Mouse (Mus musculus) ES-Bruce4 (cell line): ENCODE data around the gene Pcbp2. TPM values are rescaled to one million over a fixed set of nuclear protein-coding genes. Genes with fewer than 3 reads are reported as not detected.

Experiments
- H3K27ac ChIP-seq: 2 replicates; pipeline ENCODE4 v1.5.1; 2012; ENCODE audit warnings: low read length, inconsistent platforms; ENCODE audit not compliant: insufficient read depth
- H3K27me3 ChIP-seq: 2 replicates; pipeline ENCODE4 v1.6.1; 2012; ENCODE audit warnings: mild to moderate bottlenecking, low read length, inconsistent platforms; ENCODE audit not compliant: control insufficient read depth, poor library complexity, insufficient read depth, severe bottlenecking
- H3K36me3 ChIP-seq: 2 replicates; pipeline ENCODE4 v1.6.1; 2012; ENCODE audit warnings: inconsistent platforms, mild to moderate bottlenecking, low read length, moderate library complexity; ENCODE audit not compliant: control insufficient read depth, poor library complexity, insufficient read depth, severe bottlenecking
- H3K4me1 ChIP-seq: one replicate; pipeline ENCODE4 v1.8.1; 2011; ENCODE audit warnings: low read length; ENCODE audit not compliant: control insufficient read depth, insufficient read depth
- H3K4me3 ChIP-seq: 2 replicates; pipeline ENCODE4 v1.5.1; 2011; ENCODE audit warnings: low read depth, mild to moderate bottlenecking, low read length
- H3K9ac ChIP-seq: 2 replicates; pipeline ENCODE4 v1.6.1; 2012; ENCODE audit warnings: low read depth, mild to moderate bottlenecking, inconsistent platforms; ENCODE audit not compliant: poor library complexity, severe bottlenecking
- H3K9me3 ChIP-seq: replicated peaks from 2 replicates; pipeline ENCODE4 v1.6.1; 2012; ENCODE audit warnings: mild to moderate bottlenecking, low read length, inconsistent platforms; ENCODE audit not compliant: control insufficient read depth, poor library complexity, insufficient read depth, severe bottlenecking
- CTCF ChIP-seq: IDR thresholded peaks from one replicate; pipeline ENCODE4 v1.8.1; 2011; ENCODE audit warnings: low read depth, low read length
- EP300 ChIP-seq: IDR thresholded peaks from 2 replicates; pipeline ENCODE4 v1.6.1; 2011; ENCODE audit warnings: low read depth, low read length; ENCODE audit not compliant: insufficient read depth
- POLR2A ChIP-seq: IDR thresholded peaks from one replicate; pipeline ENCODE4 v1.8.1; 2011; ENCODE audit warnings: low read length; ENCODE audit not compliant: insufficient read depth
- polyA plus RNA-seq: library from polyadenylated mRNA; stranded (reverse); fragments of >200 nt; gene quantifications from 2 replicates; pipeline ENCODE4 v1.2.4, GENCODE M21; 2011; ENCODE audit warnings: low read depth; ENCODE audit not compliant: missing spikeins, insufficient read depth, insufficient read length

Gene Pcbp2
- polyA plus RNA-seq, 1 experiment, result 1,129 TPM

DNA sequence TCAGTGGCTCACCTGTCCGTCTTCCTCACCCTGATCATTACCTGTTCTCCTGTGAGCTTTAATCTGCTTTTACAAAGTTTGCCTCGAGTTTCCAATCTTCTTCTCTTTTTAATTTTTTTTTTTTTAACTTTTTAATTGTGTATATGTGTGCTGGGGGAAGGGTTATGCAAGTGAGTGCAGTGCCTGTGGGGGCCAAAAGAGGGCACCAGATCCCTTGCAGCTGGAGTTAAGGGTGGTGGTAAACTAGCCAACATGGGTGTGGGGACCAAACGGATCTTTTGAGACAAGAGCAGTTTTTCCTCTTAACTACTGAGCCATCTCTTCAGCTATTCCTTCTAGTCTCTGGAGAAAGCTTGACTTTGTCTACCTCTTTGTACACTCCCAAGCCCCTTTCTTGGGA lies 57.6 kb downstream of the Pcbp2 start:
- H3K4me3 ChIP-seq, result no peak overlapping the region
- no peak overlapping the region for H3K27ac ChIP-seq
- H3K9me3 ChIP-seq, result no peaks in the 10 kb centered on the region
- TF ChIP-seq CTCF, result peak; percentile 73
- no peak for TF ChIP-seq EP300
- no peak for TF ChIP-seq POLR2A
- H3K27me3 ChIP-seq, result no peaks in the 10 kb centered on the region
- no peaks in the 10 kb centered on the region for H3K4me1 ChIP-seq
- H3K36me3 ChIP-seq, result peaks cover 3% of the 10 kb centered on the region; the same call in 1 of the 2 replicates
- H3K9ac ChIP-seq, result no peak overlapping the region

DNA sequence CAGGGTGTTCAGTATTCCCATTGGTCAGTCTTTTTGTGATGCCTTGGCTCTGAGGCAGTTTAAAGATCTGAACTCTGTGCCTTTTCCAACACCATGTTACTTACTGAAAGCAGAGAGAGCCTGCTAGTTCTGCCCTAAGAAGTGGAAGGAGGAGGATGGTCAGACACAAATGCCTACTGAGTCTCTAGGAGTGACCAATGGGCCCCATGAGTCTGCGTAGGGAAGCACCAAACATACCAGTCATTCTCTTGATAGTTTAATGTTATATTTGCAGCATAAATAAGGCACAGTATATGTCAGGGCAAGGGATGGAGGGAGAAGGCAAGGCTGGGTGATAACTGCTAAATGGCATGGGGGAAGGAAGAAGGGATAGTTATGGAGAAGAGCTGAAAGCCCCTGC lies 58.1 kb downstream of the Pcbp2 start:
- Histone ChIP-seq H3K4me3 (no peak overlapping the region), H3K9ac (no peak overlapping the region), H3K4me1 (no peaks in the 10 kb centered on the region), H3K36me3 (peaks cover 3% of the 10 kb centered on the region; the same call in 1 of the 2 replicates), H3K27me3 (no peaks in the 10 kb centered on the region), H3K27ac (no peak overlapping the region), H3K9me3 (no peaks in the 10 kb centered on the region)
- TF ChIP-seq POLR2A (no peak), EP300 (no peak), CTCF (no peak)

DNA sequence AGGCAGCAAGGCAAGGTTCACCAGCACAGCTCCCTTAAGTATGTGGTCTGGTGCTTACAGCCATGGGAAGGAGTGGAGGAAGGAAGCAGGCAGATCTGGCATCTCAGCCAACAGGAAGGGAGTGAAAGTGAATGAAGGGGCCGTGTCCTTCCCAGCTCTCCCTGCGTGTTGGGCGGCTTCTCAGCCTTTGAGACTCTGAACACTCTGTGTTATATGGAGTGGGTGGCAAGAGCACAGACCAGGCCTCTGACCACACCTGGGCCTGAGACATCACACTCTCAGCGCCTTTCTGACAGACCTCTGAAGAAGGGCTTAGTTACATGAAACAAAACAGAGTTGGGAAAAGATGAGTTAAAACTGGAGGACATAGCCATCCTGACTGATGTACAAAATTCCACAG lies 60.2 kb downstream of the Pcbp2 start:
- Histone ChIP-seq H3K4me3 (no peak overlapping the region), H3K9me3 (no peaks in the 10 kb centered on the region), H3K27ac (no peak overlapping the region), H3K9ac (no peak overlapping the region), H3K4me1 (no peaks in the 10 kb centered on the region), H3K36me3 (no peaks in the 10 kb centered on the region; the same call in none of the 2 replicates), H3K27me3 (no peaks in the 10 kb centered on the region)
- TF ChIP-seq CTCF (no peak), EP300 (no peak), POLR2A (no peak)

DNA sequence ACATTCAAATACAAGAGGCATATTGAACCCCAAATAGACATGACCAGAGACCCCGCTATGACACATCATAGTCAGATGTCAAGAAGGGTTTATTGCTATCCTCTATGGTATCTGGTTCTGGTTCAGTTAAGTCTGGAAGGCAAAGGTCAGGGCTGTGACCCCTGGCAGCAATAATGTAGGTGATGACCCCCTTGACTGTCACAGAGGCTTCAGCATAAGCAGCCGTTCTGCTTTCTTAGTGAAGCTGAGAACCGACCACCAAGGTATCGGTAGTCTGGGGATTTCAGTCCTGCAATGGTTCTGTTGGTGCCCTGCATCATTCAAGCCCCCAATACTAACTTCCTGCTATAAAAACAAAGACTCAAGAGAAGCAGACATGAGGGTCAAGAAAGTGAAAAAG lies 61.2 kb downstream of the Pcbp2 start:
- peaks cover under 1% of the 10 kb centered on the region for H3K36me3 ChIP-seq
- H3K4me1 ChIP-seq, result no peaks in the 10 kb centered on the region
- H3K27me3 ChIP-seq, result no peaks in the 10 kb centered on the region
- no peak for TF ChIP-seq CTCF
- no peak for TF ChIP-seq POLR2A
- TF ChIP-seq EP300, result no peak
- H3K27ac ChIP-seq, result no peak overlapping the region
- H3K9me3 ChIP-seq, result no peaks in the 10 kb centered on the region
- H3K9ac ChIP-seq, result no peak overlapping the region
- H3K4me3 ChIP-seq, result no peak overlapping the region

GRCm38 (mm10) chr15:102532106-102532900 lies 62.0 kb downstream of the Pcbp2 start:
- H3K4me3 ChIP-seq, result no peak overlapping the region
- no peak overlapping the region for H3K9ac ChIP-seq
- H3K9me3 ChIP-seq, result no peaks in the 10 kb centered on the region
- H3K27me3 ChIP-seq, result no peaks in the 10 kb centered on the region
- no peak overlapping the region for H3K27ac ChIP-seq
- peaks cover 2% of the 10 kb centered on the region for H3K36me3 ChIP-seq
- H3K4me1 ChIP-seq, result no peaks in the 10 kb centered on the region
- no peak for TF ChIP-seq CTCF
- no peak for TF ChIP-seq EP300
- no peak for TF ChIP-seq POLR2A

GRCm38 (mm10) chr15:102533926-102534325 lies 63.6 kb downstream of the Pcbp2 start:
- Histone ChIP-seq H3K27me3 (no peaks in the 10 kb centered on the region; the same call in 1 of the 2 replicates), H3K36me3 (peaks cover 2% of the 10 kb centered on the region), H3K27ac (no peak overlapping the region), H3K9me3 (no peaks in the 10 kb centered on the region), H3K4me1 (no peaks in the 10 kb centered on the region), H3K4me3 (no peak overlapping the region), H3K9ac (no peak overlapping the region)
- TF ChIP-seq EP300 (no peak), POLR2A (no peak), CTCF (no peak)
